Mouse (Mus musculus): ENCODE results near the gene Nr5a2.

Nr5a2 gene

DNA sequence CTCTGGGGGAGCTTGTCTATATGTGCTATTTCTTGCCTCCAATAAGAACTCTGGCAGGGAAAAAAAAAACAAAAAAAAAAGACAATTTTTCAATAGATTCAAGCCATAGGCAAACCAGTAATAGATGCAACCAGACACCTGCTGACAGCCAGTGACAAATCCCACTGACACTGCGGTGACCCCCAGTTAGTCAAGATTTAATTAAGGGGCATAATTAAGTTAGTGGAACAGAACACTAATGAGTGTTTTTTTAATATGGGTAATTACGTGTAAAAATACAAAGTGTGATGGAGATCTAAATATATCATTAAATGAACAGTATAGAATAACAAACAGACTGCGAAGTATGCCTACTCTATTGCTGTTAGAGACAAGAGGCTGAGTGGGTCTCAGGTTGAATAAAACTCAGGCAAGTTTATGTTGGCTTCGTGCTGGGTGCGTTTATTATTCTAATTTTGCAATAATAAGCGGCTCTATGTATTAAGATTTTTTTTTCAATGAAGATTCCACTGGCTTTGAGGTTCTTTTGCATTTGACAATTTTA, 50.7 kb downstream of the Nr5a2 start:
- DNase-seq (ENCODE audit: low read depth): no peak

DNA sequence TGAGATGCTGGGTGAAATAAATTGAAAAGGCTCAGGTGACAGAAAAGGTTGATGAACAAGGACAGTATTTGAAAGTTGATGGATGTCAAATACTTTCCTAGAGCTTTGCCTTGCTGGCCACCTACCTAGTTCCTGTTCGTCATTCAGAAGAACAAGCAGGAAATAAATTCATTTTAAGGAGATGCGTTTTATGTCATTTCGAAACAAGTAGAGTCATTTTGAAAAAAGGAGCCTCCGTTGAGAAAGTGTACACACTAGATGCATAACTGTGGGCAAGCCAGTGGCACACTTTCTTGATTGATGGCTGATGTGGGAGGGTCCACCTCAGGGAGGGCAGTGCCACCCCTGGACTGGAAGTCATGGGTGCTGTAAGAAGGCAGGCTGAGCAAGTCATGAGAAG, 62.1 kb downstream of the Nr5a2 start:
- DNase-seq (ENCODE audit: low read depth): no peak

DNA sequence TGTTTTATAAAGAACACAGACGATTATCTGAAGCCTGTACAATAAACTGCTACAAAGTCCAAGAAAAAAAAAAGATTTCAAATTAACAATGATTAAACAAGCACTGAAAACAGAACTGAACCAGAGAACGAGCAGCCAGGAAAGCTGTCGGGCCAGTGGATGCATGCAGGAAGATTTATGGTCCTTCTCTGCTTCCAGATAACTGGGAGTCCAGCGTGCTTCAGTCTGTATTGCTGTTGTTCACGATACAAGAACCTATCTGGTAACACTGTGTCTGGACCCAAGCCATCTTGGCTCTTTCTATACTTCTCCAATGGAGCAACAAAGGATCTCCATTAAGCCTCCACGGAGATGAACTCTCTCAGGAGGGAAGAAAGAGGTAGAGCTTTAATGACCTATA, 63.9 kb downstream of the Nr5a2 start:
- DNase-seq (ENCODE audit: low read depth): no peak

DNA sequence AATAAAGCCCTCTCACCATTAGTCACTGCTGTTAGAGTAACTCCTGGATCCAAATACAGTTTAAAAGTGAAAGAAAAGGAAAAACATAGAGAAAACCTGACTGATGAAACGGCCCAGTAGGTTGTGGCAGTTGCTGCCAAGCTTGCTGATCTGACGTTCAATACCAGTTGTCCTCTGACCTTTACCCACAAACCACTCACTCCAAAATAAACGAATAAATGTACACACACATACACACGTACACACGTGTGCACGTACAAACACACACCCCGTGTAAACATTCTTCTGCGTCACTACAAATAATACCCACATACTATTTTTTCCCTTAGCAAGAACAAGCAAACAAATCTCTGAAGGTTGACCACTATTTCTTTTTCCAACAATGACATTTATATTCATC, 64.4 kb downstream of the Nr5a2 start:
- DNase-seq (ENCODE audit: low read depth): no peak

DNA sequence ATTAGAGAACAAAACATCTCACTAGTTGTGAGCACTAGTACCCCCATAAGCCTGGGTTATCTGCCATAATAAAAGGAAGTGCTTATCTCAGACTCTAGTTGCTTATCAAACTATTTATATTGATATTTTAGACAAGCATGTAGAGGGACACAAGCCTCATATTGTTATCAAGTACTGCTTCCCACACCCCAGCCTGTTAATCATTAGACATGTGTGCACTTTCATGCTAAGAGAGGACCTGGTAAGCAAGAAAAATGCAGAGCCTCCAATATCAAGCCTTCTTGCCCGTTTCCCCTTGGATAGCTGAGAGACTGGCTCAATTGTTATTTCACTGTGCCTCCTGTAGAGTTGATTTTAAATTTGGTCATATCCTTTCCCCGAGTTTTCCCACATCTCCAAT, 65.5 kb downstream of the Nr5a2 start:
- no peak for DNase-seq (ENCODE audit: low read depth)

DNA sequence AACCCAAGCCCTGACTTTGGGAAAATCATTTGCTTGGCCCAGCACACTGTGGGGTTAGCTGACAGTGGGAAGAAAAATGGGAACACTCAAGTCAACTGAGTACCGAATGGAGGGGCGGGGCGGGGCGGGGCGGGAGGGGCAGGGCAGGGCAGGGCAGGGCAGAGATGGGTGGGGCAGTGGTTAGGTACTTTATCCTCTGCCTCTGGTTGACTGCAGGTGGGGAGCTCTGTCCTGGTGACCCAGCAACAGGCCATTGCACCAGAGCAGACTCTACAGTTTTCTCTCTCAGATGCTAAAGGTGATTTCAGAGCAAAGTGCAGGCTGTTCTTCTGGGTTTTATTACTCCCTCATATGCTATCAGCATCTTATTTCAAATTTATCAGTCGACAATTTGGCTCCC, 67.1 kb downstream of the Nr5a2 start:
- DNase-seq (ENCODE audit: low read depth): no peak

DNA sequence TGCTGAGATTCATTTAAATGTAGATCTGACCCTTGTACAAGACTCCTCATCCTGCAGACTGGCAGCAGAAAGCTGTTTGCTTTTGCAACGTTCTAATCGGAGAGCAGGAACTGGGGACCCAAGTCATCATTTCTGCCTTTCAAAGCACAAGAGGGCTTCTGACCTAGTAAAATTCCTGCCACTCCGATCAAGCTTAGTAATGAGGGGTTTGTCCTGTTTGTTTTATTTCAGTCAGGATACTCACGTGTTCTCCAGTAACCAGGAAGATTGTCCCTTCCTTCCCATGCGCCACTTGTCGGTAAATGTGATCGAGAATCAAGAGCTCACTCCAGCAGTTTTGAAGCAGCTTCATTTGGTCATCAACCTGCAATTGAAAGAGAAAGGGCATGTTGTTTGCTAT, 69.8 kb downstream of the Nr5a2 start:
- DNase-seq (ENCODE audit: low read depth): no peak

DNA sequence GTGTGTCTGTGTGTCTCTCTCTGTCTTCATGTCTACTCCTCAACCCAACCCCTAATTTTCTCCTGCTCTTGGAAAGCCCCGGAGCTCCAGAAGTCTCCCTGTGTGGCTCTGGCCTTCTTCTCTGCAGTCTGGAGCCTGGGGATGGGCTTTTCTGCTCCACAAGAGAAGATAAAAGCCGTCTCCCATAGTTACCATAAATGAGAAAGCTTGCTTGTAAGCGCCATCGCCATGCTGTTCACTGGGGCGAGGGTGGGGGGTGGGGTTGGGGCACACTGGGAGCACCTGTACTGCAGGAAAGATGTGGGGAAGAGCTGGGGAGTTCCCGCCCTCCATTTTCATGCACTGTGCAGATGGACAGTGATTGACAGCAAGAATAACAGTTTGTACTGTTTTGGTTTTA, 71.5 kb downstream of the Nr5a2 start:
- DNase-seq (ENCODE audit: low read depth): no peak

DNA sequence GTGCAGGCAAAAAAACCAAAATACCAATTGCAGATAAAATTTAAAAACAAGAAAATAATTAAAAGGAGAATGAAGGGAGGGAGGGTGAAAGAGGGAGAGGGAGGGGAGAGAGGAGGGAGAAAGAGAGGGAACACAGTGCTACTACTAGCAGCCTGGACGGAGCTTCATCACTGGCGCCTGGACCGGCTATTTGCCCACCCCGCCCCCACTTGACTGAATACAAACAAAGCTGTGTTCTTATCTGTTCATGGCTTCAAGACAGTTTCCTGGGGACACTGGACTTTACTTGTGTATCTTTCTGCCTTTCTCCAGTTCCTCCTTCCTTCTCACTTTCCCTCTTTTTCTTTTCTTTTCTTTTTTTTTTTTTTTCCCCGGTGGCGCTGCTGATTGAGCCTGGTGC, 73.6 kb downstream of the Nr5a2 start:
- no peak for DNase-seq (ENCODE audit: low read depth)

DNA sequence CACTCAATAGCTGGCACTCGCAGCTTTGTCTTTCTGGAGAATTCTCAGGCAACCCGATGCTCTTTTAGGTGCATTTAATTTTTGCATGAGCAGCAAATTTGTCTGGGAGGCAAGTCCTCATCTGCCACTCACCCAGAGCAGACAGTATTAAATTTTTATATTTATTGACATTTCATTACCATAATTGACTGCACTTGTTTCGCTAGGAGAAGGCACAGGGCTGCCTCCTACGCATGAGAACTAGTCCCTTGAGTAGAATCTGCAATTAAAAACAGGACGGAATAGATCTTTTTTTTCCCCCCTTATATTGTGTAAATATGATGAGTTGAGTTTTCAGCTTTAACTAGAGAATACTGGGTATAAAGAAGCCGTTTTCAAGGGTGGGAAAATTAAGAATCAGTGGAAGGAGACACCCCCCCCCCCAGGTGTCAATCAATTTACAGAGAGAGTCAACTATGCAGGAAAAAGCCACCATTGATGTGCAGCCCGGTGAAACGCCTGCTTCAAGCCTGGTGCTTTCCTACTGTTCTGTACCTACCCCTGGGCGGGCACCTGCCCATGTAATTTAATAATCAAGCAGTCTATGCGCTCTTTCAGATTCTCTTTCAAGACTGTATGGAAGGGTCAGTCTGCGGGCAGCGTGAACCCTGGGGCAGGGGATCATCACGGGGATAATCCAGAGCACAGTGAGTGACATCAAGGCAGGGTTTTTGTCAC, 76.6 kb downstream of the Nr5a2 start:
- no peak for DNase-seq (ENCODE audit: low read depth)

DNA sequence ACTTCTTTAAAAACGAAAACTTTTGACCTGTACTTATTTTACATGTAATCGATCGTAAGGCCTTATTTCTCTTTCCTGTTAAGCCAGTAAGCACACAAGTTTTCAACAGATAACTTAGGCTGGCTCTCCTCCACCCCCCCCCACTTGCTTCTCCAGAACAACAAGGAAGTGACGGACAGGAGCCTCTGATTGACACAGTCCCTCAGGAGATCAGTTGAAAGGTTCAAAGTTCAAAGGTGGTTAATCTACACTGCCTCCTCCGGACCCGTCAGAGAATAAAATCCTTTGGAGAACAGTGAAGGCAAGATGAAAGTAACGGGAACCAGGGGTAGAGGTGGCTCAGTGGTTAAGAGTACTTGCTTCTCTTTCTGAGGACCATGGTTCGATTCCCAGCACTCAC, 80.0 kb downstream of the Nr5a2 start:
- no peak for DNase-seq (ENCODE audit: low read depth)

DNA sequence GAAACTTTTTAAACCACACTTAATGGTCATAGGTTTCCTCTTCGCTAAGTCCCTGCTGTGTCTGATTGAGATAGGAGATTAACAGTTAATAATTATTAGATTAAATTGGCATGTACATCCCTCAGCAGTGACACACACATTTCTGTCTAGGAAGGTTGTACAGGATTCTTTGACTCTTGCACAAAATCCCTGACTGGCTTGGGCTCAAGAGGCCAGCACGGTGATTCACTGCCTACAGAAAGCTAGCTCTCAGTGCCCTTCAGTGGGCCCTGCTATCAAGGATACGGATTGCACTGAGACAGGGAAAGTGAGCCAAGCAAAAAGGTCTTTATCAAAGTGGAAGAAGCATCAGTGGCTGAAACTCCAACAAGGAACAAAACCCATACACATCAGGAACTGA, 85.2 kb downstream of the Nr5a2 start:
- DNase-seq (ENCODE audit: low read depth): no peak

DNA sequence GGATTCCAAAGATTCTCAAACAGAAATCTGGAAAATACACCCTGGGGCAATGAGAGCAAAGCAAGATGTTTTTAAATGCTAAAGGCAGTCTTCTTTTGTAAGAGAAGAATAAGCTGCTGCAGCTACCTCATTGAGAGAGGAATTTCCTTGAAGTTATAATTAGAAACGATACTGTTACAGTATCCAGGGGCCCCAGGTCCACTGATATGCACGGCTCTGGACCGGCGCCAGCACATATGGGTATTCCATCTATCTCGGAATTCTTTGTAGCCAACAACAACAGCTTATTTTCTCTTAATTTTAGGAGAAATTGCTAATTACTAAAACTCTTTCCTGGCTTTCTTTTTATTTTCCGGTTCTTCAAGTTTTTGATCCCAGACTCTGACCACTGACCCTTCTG, 91.3 kb downstream of the Nr5a2 start:
- no peak for DNase-seq (ENCODE audit: low read depth)

DNA sequence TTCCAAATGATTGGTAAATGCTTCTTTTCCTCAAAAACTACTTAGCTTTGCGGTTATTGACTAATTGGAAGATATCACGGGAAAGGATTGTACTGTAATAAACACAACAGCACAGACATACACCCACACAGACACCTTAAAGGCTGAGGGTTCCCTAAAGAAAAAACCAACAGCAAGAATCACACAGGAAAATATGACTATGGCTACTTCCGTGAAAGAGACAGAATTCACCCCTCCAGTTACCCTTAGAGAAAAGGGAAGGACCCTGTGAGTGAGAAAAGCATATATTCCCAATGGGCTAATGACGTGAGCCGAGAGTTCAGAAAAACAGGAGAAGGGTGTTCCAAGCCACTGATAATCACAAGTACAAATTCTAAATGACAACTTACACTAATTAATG, 92.0 kb downstream of the Nr5a2 start:
- DNase-seq (ENCODE audit: low read depth): no peak

DNA sequence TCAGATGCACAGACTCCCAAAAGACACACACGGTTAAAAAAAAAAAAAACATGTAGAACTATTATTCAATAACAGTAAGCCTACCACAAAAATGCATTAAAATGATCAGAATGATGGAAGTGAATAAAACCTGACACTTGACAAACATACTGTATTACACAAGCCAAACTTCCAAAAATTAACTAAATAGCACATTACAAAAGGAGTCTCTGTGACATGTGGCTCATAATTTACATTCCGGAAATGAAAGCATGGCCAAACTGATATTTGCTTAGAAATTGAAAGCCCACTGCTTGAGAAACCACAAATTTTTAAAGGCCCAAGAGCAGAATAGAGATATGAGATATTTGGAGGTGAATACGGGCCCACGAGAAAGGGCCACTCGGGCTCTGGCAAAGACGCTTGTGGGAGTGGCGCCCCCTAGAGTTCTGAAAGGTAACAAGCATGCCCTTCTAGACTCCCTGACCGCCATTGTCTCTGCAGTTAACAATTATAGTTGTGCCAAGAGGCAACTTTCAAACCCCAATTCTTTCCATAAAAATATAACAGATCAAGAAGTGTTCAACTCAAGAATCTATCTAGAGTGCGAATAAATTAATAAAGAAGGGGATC, 93.7 kb downstream of the Nr5a2 start:
- peak; percentile 22 for DNase-seq (ENCODE audit: low read depth)

DNA sequence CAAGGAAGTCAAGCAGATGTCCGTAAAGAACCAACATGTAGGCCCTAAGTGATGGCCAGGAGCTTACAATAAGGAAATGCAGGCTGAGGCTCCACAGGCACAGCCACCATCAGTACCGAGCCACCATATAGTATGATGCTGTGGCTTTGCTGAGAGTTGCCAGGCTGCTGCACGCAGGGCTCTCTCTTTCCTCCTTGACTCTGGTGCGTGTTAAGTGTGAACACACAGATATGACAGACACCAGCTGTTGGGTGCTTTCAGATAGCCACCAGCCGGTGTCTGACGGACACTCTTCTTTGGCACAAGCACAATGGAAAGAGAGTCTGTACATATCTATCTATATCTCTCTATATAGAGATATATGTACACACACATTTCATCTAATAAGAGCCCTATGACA, 97.0 kb downstream of the Nr5a2 start:
- DNase-seq (ENCODE audit: low read depth): no peak

DNA sequence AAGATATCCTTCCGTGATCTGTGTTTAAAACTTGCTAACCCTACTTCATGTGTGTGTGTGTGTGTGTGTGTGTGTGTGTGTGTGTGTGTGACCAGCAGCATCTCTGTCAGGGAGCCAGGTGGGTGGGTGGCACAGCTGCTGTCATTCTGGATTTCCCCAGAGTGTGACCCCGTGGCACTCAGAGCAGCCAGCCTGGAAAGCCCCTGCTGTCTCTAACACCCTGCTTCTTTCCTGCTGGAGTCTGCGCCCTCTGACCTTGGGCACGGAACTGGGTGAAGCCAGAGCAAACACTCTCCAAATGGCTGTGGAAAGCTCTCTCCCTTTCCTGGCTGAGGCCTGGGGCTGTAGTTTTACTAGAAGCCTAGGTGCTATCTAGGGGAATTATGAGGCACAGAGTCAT, 100.8 kb downstream of the Nr5a2 start:
- no peak for DNase-seq (ENCODE audit: low read depth)

DNA sequence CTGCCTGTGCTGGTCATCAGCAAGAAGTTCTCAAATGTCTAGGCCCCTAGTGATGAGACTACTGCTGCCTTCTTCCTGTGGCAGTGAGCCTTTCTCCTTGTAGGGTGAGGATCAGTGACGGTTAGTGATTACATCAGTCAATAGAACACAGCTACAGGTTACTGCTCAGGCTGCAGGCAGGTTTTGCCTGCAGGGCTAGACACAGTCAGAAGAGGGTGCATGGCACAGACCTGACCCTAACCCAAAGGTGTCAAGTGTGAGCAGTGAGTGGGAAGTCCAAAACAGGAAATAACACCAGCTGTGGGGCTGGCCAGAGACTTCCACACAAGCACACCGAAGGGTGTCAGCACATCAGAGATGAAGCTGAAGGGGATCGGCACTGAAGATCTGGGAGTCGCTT, 101.5 kb downstream of the Nr5a2 start:
- no peak for DNase-seq (ENCODE audit: low read depth)

DNA sequence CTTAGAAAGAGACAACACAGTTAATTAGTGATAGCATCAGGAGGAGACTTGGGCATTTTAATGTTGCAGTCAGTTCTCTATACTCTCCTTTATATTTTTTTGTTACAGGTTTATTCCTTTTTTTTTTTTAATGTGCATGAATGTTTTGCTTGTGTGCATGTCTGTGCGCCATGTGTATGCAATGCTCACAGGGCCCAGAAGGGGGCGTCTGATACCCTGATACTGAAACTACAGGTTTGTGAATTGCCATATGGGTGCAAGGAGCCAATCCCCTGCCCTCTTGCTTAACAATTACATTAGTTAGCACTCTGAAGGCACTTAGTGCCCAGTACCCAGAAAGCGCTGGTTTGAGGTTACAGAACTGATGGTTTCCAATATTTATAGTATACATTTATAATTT, 104.1 kb downstream of the Nr5a2 start:
- DNase-seq (ENCODE audit: low read depth): no peak

DNA sequence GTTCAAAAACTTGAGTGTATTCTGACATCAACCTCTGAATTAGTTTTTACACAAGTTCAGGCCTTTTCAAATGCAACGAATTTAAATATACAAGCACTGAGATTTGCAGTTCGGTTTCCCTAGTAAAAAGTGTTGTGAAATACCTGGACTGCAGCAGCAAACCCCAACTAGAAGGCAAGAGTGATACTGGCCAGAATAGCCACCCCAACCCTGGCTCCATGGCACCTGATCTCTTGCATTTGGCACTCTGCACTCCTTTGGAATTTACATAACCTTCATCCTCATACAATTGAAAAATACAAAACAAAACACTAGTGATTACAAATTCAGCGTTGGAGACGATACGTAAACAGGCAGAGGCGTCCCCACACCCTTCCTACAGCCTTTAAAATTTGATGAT, 111.5 kb downstream of the Nr5a2 start:
- DNase-seq (ENCODE audit: low read depth): no peak

DNA sequence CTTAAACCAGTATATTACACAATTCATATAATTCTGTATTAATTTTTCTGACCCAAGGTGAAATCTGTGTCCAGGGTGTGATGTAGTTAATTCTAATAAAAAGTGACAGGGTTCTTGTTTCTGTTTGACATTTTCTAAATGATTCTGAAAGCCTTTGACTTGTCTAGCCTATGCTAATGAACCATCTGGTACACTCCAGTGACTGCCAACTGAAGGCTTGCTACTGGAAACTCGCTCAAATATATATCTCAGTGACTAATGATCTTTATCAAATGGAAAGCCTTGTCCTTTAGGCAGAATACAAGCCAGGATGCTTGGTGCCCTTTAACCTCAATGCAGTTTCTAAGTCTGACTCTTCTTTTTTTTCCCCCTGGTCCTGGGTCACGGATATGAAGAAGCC, 114.2 kb downstream of the Nr5a2 start:
- DNase-seq (ENCODE audit: low read depth): no peak

DNA sequence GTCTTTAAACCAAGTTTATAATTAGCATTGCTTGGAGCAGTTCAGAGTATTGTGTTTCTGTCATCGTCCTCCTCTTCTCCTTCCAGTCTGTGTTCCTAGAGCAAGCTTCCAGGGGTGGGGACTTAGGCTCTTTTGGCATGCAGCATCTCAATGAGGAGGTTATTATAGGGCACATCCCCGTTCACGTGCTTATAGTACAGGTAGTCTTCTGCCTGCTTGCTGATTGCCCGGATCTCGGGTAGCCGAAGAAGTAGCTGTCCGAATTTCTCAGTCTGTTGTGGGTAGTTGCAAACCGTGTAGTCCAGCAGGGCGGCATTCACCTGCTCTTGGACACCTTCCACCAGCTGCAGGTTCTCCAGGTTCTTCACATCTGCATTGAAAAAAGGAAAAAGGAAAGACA, 114.9 kb downstream of the Nr5a2 start:
- DNase-seq (ENCODE audit: low read depth): no peak

DNA sequence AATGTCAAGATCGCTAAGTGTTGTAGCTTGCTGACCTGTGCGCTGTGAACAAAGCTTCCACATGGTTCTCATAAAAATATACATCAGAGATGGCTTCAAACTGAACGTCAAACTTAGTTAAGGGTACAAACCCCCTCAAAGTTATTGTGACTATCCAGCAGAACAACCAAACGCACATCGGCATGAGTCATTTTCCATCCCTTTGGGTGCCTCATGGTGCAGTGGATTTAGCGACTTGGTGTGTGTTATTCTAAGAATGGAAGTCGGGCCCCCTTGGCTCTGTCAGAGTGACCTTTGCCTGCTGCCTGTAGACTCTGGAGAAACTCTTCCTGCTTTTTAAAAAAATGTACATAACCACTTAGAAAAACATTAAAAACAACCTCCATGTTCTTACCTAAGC, 119.7 kb downstream of the Nr5a2 start:
- no peak for DNase-seq (ENCODE audit: low read depth)

DNA sequence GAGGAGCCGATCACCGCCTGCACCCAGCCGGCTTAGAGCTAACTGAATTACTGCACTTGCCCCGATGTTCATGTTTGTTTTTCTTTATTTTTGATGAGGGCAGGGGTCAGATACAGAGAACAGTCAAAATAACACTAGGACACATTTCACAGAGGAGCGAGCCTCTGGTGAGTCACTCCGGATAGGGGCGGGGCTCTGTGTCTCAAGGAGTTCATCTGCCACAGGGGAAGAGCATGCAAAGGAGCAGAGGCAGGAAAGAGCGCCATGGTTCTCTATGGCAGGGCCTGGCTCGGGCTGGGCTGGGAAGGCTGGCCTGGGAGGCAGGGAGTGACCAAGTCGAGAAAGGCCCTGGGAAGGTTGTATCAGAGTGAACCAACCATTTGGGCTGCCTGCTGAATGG, 121.0 kb downstream of the Nr5a2 start:
- DNase-seq (ENCODE audit: low read depth): no peak
